Mouse (Mus musculus) liver, adult (tissue): ENCODE results near the gene Nrip1.

Experiments
- GATA4 ChIP-seq: IDR thresholded peaks from 2 replicates; pipeline ENCODE4 v1.6.1; 2014; ENCODE audit warnings: mild to moderate bottlenecking, low read length; ENCODE audit not compliant: insufficient replicate concordance

Gene Nrip1

GRCm38 (mm10) chr16:76293765-76294463 is 79.7 kb downstream of the Nrip1 start:
- TF ChIP-seq GATA4: peak; percentile 73; the same call in 1 of the 2 replicates

- no peak for TF ChIP-seq GATA4
Observed at GRCm38 (mm10) chr16:76293176-76293575, 80.5 kb downstream of the Nrip1 start.

GRCm38 (mm10) chr16:76292656-76293055 is 81.0 kb downstream of the Nrip1 start:
- TF ChIP-seq GATA4: no peak

- TF ChIP-seq GATA4: no peak
Observed at GRCm38 (mm10) chr16:76291366-76291765, 82.3 kb downstream of the Nrip1 start.

- no peak for TF ChIP-seq GATA4
Observed at GRCm38 (mm10) chr16:76289495-76289894, 84.1 kb downstream of the Nrip1 start.

GRCm38 (mm10) chr16:76283796-76284195 is 89.8 kb downstream of the Nrip1 start:
- TF ChIP-seq GATA4: no peak

GRCm38 (mm10) chr16:76281850-76282249 is 91.8 kb downstream of the Nrip1 start:
- TF ChIP-seq GATA4: no peak

- TF ChIP-seq GATA4: no peak
Observed at GRCm38 (mm10) chr16:76280365-76280764, 93.3 kb downstream of the Nrip1 start.

GRCm38 (mm10) chr16:76276271-76276670 is 97.4 kb downstream of the Nrip1 start:
- TF ChIP-seq GATA4: no peak

GRCm38 (mm10) chr16:76275584-76275983 is 98.0 kb downstream of the Nrip1 start:
- TF ChIP-seq GATA4: no peak

GRCm38 (mm10) chr16:76275166-76275565 is 98.5 kb downstream of the Nrip1 start:
- no peak for TF ChIP-seq GATA4

- no peak for TF ChIP-seq GATA4
Observed at GRCm38 (mm10) chr16:76266635-76267268, 106.9 kb downstream of the Nrip1 start.

- no peak for TF ChIP-seq GATA4
Observed at GRCm38 (mm10) chr16:76265874-76266273, 107.8 kb downstream of the Nrip1 start.

GRCm38 (mm10) chr16:76265301-76265700 is 108.3 kb downstream of the Nrip1 start:
- TF ChIP-seq GATA4: no peak

GRCm38 (mm10) chr16:76263393-76263792 is 110.2 kb downstream of the Nrip1 start:
- no peak for TF ChIP-seq GATA4

- no peak for TF ChIP-seq GATA4
Observed at GRCm38 (mm10) chr16:76260296-76260695, 113.3 kb downstream of the Nrip1 start.

GRCm38 (mm10) chr16:76251826-76252225 is 121.8 kb downstream of the Nrip1 start:
- no peak for TF ChIP-seq GATA4
